In genomic region chr10:67425407-67425806, GRCm38 (mm10) we compare ENCODE assay signal across 21 mouse cellular contexts.
"Had no signal": no experiment of that assay in that cellular context is flagged by ENCODE, and none has a peak within 500 bp of the region (broad histone marks: within the 10 kb centered on the region; RNA-seq: fewer than 3 reads in every experiment).

No protein-coding gene starts in this region.

- ATAC-seq: midbrain, embryonic 13.5 days; midbrain, embryonic 16.5 days had no signal

- H3K9me3 ChIP-seq: kidney, embryonic 15.5 days; liver, embryonic 15.5 days; lung, embryonic 15.5 days; midbrain, embryonic 13.5 days; neural tube, embryonic 13.5 days had no signal

- H3K4me3 ChIP-seq: kidney, embryonic 15.5 days; left cerebral cortex, adult 2 months; liver, embryonic 15.5 days; lung, embryonic 15.5 days; megakaryocyte, embryonic 14.5 days; midbrain, embryonic 10.5 days; midbrain, embryonic 13.5 days; myocyte; neural tube, embryonic 13.5 days had no signal

- H3K4me2 ChIP-seq: kidney, embryonic 15.5 days; liver, embryonic 15.5 days; lung, embryonic 15.5 days; midbrain, embryonic 13.5 days; neural tube, embryonic 13.5 days had no signal

- H3K27ac ChIP-seq: kidney, embryonic 15.5 days; left cerebral cortex, adult 2 months; liver, embryonic 15.5 days; lung, embryonic 15.5 days; midbrain, embryonic 10.5 days; midbrain, embryonic 13.5 days; neural tube, embryonic 13.5 days had no signal

- H3K9ac ChIP-seq: kidney, embryonic 15.5 days; liver, embryonic 15.5 days; lung, embryonic 15.5 days; midbrain, embryonic 13.5 days; neural tube, embryonic 13.5 days had no signal

- H3K4me1 ChIP-seq: kidney, embryonic 15.5 days; liver, embryonic 15.5 days; lung, embryonic 15.5 days; neural tube, embryonic 13.5 days had no signal

- DNase-seq: kidney, adult 8-10 months; kidney, postnatal 10 days; kidney, postnatal 36 days; layer of hippocampus, postnatal 36 days; lung, adult 18-20 months; lung, postnatal 10 days; lung, postnatal 36 days; retina, postnatal 1 day; thymus, adult 2 months; thymus, postnatal 14 days; thymus, postnatal 4 days had no signal

- H3K36me3 ChIP-seq: kidney, embryonic 15.5 days; liver, embryonic 15.5 days; lung, embryonic 15.5 days; midbrain, embryonic 10.5 days; midbrain, embryonic 13.5 days; neural tube, embryonic 13.5 days had no signal

- H3K27me3 ChIP-seq: kidney, embryonic 15.5 days; liver, embryonic 15.5 days; lung, embryonic 15.5 days; megakaryocyte, embryonic 14.5 days; midbrain, embryonic 13.5 days; neural tube, embryonic 13.5 days had no signal
